Mouse (Mus musculus): Measurements from ENCODE around the gene Sgms1. TPM values are rescaled to one million over a fixed set of nuclear protein-coding genes. Genes with fewer than 3 reads are reported as not detected.

The Sgms1 gene
- polyA plus RNA-seq, 1 experiment from 2014 or later: 31.8 TPM

- H3K4me3 ChIP-seq: no peak overlapping the region
- no peak for ATAC-seq
- peaks cover 56% of the 10 kb centered on the region for H3K4me1 ChIP-seq
- peak overlapping the region; percentile 5 for H3K4me2 ChIP-seq
- no peaks in the 10 kb centered on the region for H3K36me3 ChIP-seq
- H3K9me3 ChIP-seq (replicated peaks): no peaks in the 10 kb centered on the region
- H3K27me3 ChIP-seq (replicated peaks): no peaks in the 10 kb centered on the region
- WGBS (ENCODE audit: insufficient replicate concordance): 72% methylated on average over 9 of the region's 9 CpGs
- H3K9ac ChIP-seq: no peak overlapping the region
- peak overlapping the region; percentile 46; the same call in 1 of the 2 replicates for H3K27ac ChIP-seq
These were observed 42.7 kb downstream of the Sgms1 start for GRCm38 (mm10) chr19:32346624-32347341.

GRCm38 (mm10) chr19:32346176-32346575, 43.3 kb downstream of the Sgms1 start:
- Histone ChIP-seq H3K36me3 (no peaks in the 10 kb centered on the region), H3K27me3 (replicated peaks) (no peaks in the 10 kb centered on the region), H3K4me2 (peak overlapping the region; percentile 5), H3K9ac (no peak overlapping the region), H3K9me3 (replicated peaks) (no peaks in the 10 kb centered on the region), H3K27ac (peak overlapping the region; percentile 46; the same call in 1 of the 2 replicates), H3K4me3 (no peak overlapping the region), H3K4me1 (peaks cover 60% of the 10 kb centered on the region)
- ATAC-seq: no peak
- 66% methylated on average over 3 of the region's 3 CpGs for WGBS (ENCODE audit: insufficient replicate concordance)

GRCm38 (mm10) chr19:32345181-32345745, 44.3 kb downstream of the Sgms1 start:
- no peak overlapping the region for H3K4me2 ChIP-seq
- H3K36me3 ChIP-seq: no peaks in the 10 kb centered on the region
- no peak for ATAC-seq
- no peaks in the 10 kb centered on the region for H3K27me3 ChIP-seq (replicated peaks)
- 67% methylated on average over 6 of the region's 6 CpGs for WGBS (ENCODE audit: insufficient replicate concordance)
- H3K9me3 ChIP-seq (replicated peaks): no peaks in the 10 kb centered on the region
- H3K4me3 ChIP-seq: no peak overlapping the region
- H3K27ac ChIP-seq: peak overlapping the region; percentile 17; the same call in 1 of the 2 replicates
- H3K9ac ChIP-seq: no peak overlapping the region
- peaks cover 69% of the 10 kb centered on the region for H3K4me1 ChIP-seq

GRCm38 (mm10) chr19:32344738-32345121, 44.8 kb downstream of the Sgms1 start:
- H3K4me1 ChIP-seq: peaks cover 74% of the 10 kb centered on the region

GRCm38 (mm10) chr19:32343937-32344737, 45.4 kb downstream of the Sgms1 start:
- Histone ChIP-seq H3K9me3 (replicated peaks) (no peaks in the 10 kb centered on the region), H3K4me1 (peaks cover 75% of the 10 kb centered on the region), H3K4me2 (peak overlapping the region; percentile 44), H3K27ac (no peak overlapping the region), H3K27me3 (replicated peaks) (no peaks in the 10 kb centered on the region), H3K9ac (no peak overlapping the region), H3K36me3 (no peaks in the 10 kb centered on the region), H3K4me3 (no peak overlapping the region)
- WGBS (ENCODE audit: insufficient replicate concordance): 39% methylated on average over 17 of the region's 17 CpGs
- no peak for ATAC-seq

More at GRCm38 (mm10) chr19:32344738-32345121, 44.8 kb downstream of the Sgms1 start:
- no peak; the same call in 1 of the 2 replicates for ATAC-seq
- H3K4me2 ChIP-seq: peak overlapping the region; percentile 44
- H3K9me3 ChIP-seq (replicated peaks): no peaks in the 10 kb centered on the region
- H3K27me3 ChIP-seq (replicated peaks): no peaks in the 10 kb centered on the region
- 33% methylated on average over 4 of the region's 4 CpGs for WGBS (ENCODE audit: insufficient replicate concordance)
- H3K36me3 ChIP-seq: no peaks in the 10 kb centered on the region
- no peak overlapping the region for H3K27ac ChIP-seq
- H3K9ac ChIP-seq: no peak overlapping the region
- H3K4me3 ChIP-seq: no peak overlapping the region

GRCm38 (mm10) chr19:32342436-32342835, 47.1 kb downstream of the Sgms1 start:
- H3K9me3 ChIP-seq (replicated peaks): no peaks in the 10 kb centered on the region
- 23% methylated on average over 5 of the region's 5 CpGs for WGBS (ENCODE audit: insufficient replicate concordance)
- peaks cover 70% of the 10 kb centered on the region for H3K4me1 ChIP-seq
- no peaks in the 10 kb centered on the region for H3K36me3 ChIP-seq
- no peak overlapping the region for H3K4me3 ChIP-seq
- no peak overlapping the region for H3K9ac ChIP-seq
- peak; percentile 72 for ATAC-seq
- H3K27ac ChIP-seq: 0 out of 2 replicates have a peak overlapping the region, but pooled peaks have one; percentile 26
- H3K27me3 ChIP-seq (replicated peaks): no peaks in the 10 kb centered on the region
- no peak overlapping the region for H3K4me2 ChIP-seq

GRCm38 (mm10) chr19:32341091-32341490, 48.4 kb downstream of the Sgms1 start:
- H3K36me3 ChIP-seq: no peaks in the 10 kb centered on the region
- H3K4me1 ChIP-seq: peaks cover 67% of the 10 kb centered on the region
- WGBS (ENCODE audit: insufficient replicate concordance): 63% methylated on average over 2 of the region's 2 CpGs
- H3K9me3 ChIP-seq (replicated peaks): no peaks in the 10 kb centered on the region
- no peaks in the 10 kb centered on the region for H3K27me3 ChIP-seq (replicated peaks)
- no peak overlapping the region for H3K9ac ChIP-seq
- no peak for ATAC-seq
- no peak overlapping the region for H3K27ac ChIP-seq
- no peak overlapping the region for H3K4me3 ChIP-seq
- no peak overlapping the region for H3K4me2 ChIP-seq

- Histone ChIP-seq H3K4me2 (no peak overlapping the region), H3K4me3 (no peak overlapping the region), H3K4me1 (peaks cover 61% of the 10 kb centered on the region), H3K27me3 (replicated peaks) (no peaks in the 10 kb centered on the region), H3K9ac (no peak overlapping the region), H3K36me3 (no peaks in the 10 kb centered on the region), H3K9me3 (replicated peaks) (no peaks in the 10 kb centered on the region), H3K27ac (no peak overlapping the region)
- 54% methylated on average over 5 of the region's 5 CpGs for WGBS (ENCODE audit: insufficient replicate concordance)
- ATAC-seq: no peak
These were observed 49.3 kb downstream of the Sgms1 start for GRCm38 (mm10) chr19:32340168-32340567.

GRCm38 (mm10) chr19:32337708-32338107, 51.8 kb downstream of the Sgms1 start:
- no peak overlapping the region for H3K27ac ChIP-seq
- no peaks in the 10 kb centered on the region for H3K36me3 ChIP-seq
- no peak overlapping the region for H3K9ac ChIP-seq
- H3K9me3 ChIP-seq (replicated peaks): no peaks in the 10 kb centered on the region
- no peaks in the 10 kb centered on the region for H3K27me3 ChIP-seq (replicated peaks)
- no peak overlapping the region for H3K4me3 ChIP-seq
- no peak for ATAC-seq
- H3K4me2 ChIP-seq: no peak overlapping the region
- 57% methylated on average over 6 of the region's 6 CpGs for WGBS (ENCODE audit: insufficient replicate concordance)
- H3K4me1 ChIP-seq: peaks cover 36% of the 10 kb centered on the region

- no peak for ATAC-seq
- Histone ChIP-seq H3K4me3 (no peak overlapping the region), H3K27ac (no peak overlapping the region), H3K4me1 (peaks cover 18% of the 10 kb centered on the region), H3K4me2 (no peak overlapping the region), H3K27me3 (replicated peaks) (no peaks in the 10 kb centered on the region), H3K9ac (no peak overlapping the region), H3K9me3 (replicated peaks) (no peaks in the 10 kb centered on the region), H3K36me3 (no peaks in the 10 kb centered on the region)
- WGBS (ENCODE audit: insufficient replicate concordance): 82% methylated on average over 2 of the region's 2 CpGs
These were observed 54.8 kb downstream of the Sgms1 start for GRCm38 (mm10) chr19:32334751-32335150.

GRCm38 (mm10) chr19:32333544-32333943, 56.0 kb downstream of the Sgms1 start:
- Histone ChIP-seq H3K4me2 (no peak overlapping the region), H3K4me1 (peaks cover 21% of the 10 kb centered on the region; the same call in 1 of the 2 replicates), H3K27me3 (replicated peaks) (no peaks in the 10 kb centered on the region), H3K4me3 (no peak overlapping the region), H3K9ac (no peak overlapping the region), H3K36me3 (no peaks in the 10 kb centered on the region), H3K9me3 (replicated peaks) (no peaks in the 10 kb centered on the region), H3K27ac (no peak overlapping the region)
- no peak for ATAC-seq
- WGBS (ENCODE audit: insufficient replicate concordance): 58% methylated on average over 4 of the region's 4 CpGs

Data from liver, embryonic 12.5 days (tissue).